Mouse (Mus musculus): ENCODE data around the gene Gm7954.
"Not testable (repeated sequence)": the region's sequence is repeated elsewhere in the genome, so short reads cannot be mapped to it uniquely, and the experiment has no call there.

Gm7954 gene

GRCm38 (mm10) chr14:41453418-41453817 lies at the start of gene Gm7954:
TSS of gene Gm7954 (minus strand) at chr14:41453518.
- DNase-seq = not testable (repeated sequence)

- DNase-seq = not testable (repeated sequence)
Measured at GRCm38 (mm10) chr14:41489385-41489784, 36.1 kb upstream of the Gm7954 start, which contains the start of gene Gm3486. TSS of gene Gm3486 (minus strand) at chr14:41489485.

GRCm38 (mm10) chr14:41425393-41426075 lies 27.8 kb downstream of the Gm7954 start:
- peak in 1 of 2 experiments; percentile 11 for DNase-seq

GRCm38 (mm10) chr14:41424694-41425093 lies 28.6 kb downstream of the Gm7954 start:
- not testable (repeated sequence) for DNase-seq

GRCm38 (mm10) chr14:41408181-41408580 lies 45.1 kb downstream of the Gm7954 start, which contains the start of gene Gm6482:
TSS of gene Gm6482 (minus strand) at chr14:41408281.
- DNase-seq = not testable (repeated sequence)

Measured in cerebellum, postnatal 25 days (tissue).